Mouse (Mus musculus) layer of hippocampus, postnatal 10 days (tissue): ENCODE results near the gene Cpt1b. TPM values are rescaled to one million over a fixed set of nuclear protein-coding genes. Genes with fewer than 3 reads are reported as not detected.

Source experiments
- DNase-seq, 2 experiments: peaks; one replicate each; pipeline ENCODE4 v3.0.0; 2021; ENCODE audit warnings: low spot score in 2 of 2
- total RNA-seq, 2 experiments: library from RNA; stranded (reverse); gene quantifications; 2 replicates each; pipeline ENCODE4 v1.2.3; 2021

Gene Cpt1b
- total RNA-seq, 2 experiments from 2014 or later, result 3.9 to 4.5 TPM

- no peak for DNase-seq
Measured at GRCm38 (mm10) chr15:89387127-89387526, 38.5 kb downstream of the Cpt1b start.

- DNase-seq, result no peak
Measured at GRCm38 (mm10) chr15:89384617-89385016, 41.0 kb downstream of the Cpt1b start, which contains the start of gene Klhdc7b. TSS of gene Klhdc7b (plus strand) at chr15:89384917.

- DNase-seq, result no peak
Measured at GRCm38 (mm10) chr15:89379429-89379828, 46.2 kb downstream of the Cpt1b start.

- DNase-seq, result peak in 1 of 2 experiments; percentile 18
Measured at GRCm38 (mm10) chr15:89378831-89379401, 46.7 kb downstream of the Cpt1b start, which contains the start of gene Odf3b. TSS of gene Odf3b (minus strand) at chr15:89379282.

GRCm38 (mm10) chr15:89377938-89378828 lies 47.5 kb downstream of the Cpt1b start:
- DNase-seq, result peak in 1 of 2 experiments; percentile 14

- DNase-seq, result no peak
Measured at GRCm38 (mm10) chr15:89377362-89377761, 48.3 kb downstream of the Cpt1b start.

GRCm38 (mm10) chr15:89376957-89377356 lies 48.7 kb downstream of the Cpt1b start, which contains the start of gene Tymp:
TSS of gene Tymp (minus strand) at chr15:89377039.
- DNase-seq, result no peak

- no peak for DNase-seq
Measured at GRCm38 (mm10) chr15:89376040-89376439, 49.6 kb downstream of the Cpt1b start.

- no peak for DNase-seq
Measured at GRCm38 (mm10) chr15:89374801-89375534, 50.7 kb downstream of the Cpt1b start.

- no peak for DNase-seq
Measured at GRCm38 (mm10) chr15:89374340-89374739, 51.3 kb downstream of the Cpt1b start.

GRCm38 (mm10) chr15:89373762-89374248 lies 51.9 kb downstream of the Cpt1b start, which contains the start of gene Sco2:
TSS of gene Sco2 (minus strand) at chr15:89373846.
- DNase-seq, result peak; percentile 97 to 98

GRCm38 (mm10) chr15:89373027-89373761 lies 52.5 kb downstream of the Cpt1b start:
- DNase-seq, result peak; percentile 88 to 89

GRCm38 (mm10) chr15:89372536-89372935 lies 53.1 kb downstream of the Cpt1b start:
- DNase-seq, result peak in 1 of 2 experiments; percentile 17

- peak in 1 of 2 experiments; percentile 14 for DNase-seq
Measured at GRCm38 (mm10) chr15:89372068-89372467, 53.6 kb downstream of the Cpt1b start.

Other genes starting within 250 kb of the Cpt1b start
- gene Plxnb2, start 245.1 kb downstream of the Cpt1b start, total RNA-seq, result 10 to 100 TPM; 65.4 to 78.2 TPM
- 10 to 100 TPM; 33.1 to 37.5 TPM for gene Dennd6b, start 229.4 kb downstream of the Cpt1b start, total RNA-seq
- gene Ppp6r2, start 214.3 kb downstream of the Cpt1b start, total RNA-seq, result 100 to 1,000 TPM; 159 to 174 TPM
- 100 to 1,000 TPM; 215 to 259 TPM for gene Sbf1, start 110.6 kb downstream of the Cpt1b start, total RNA-seq
- gene Adm2, start 103.1 kb downstream of the Cpt1b start, total RNA-seq, result not detected
- not detected for gene Miox, start 91.5 kb downstream of the Cpt1b start, total RNA-seq
- 10 to 100 TPM; 24.1 to 29.3 TPM for gene Lmf2, start 70.2 kb downstream of the Cpt1b start, total RNA-seq
- 10 to 100 TPM; 73.2 to 82.3 TPM for gene Ncaph2, start 70.1 kb downstream of the Cpt1b start, total RNA-seq
- gene Sco2, start 52.0 kb downstream of the Cpt1b start, total RNA-seq, result 10 to 100 TPM; 27.9 to 29.1 TPM
- gene Tymp, start 48.8 kb downstream of the Cpt1b start, total RNA-seq, result 1 to 10 TPM; 1.1 to 1.4 TPM
- 1 to 10 TPM; 3.7 to 4.2 TPM for gene Odf3b, start 46.6 kb downstream of the Cpt1b start, total RNA-seq
- under 1 TPM; 0.13 to 0.18 TPM for gene Klhdc7b, start 40.9 kb downstream of the Cpt1b start, total RNA-seq
- gene Syce3, start 15.4 kb downstream of the Cpt1b start, total RNA-seq, result not detected
- 1 to 10 TPM; 2.0 to 2.4 TPM for gene C730034F03Rik, start 3.7 kb upstream of the Cpt1b start, total RNA-seq
- not detected for gene Gm44502, start 3.8 kb upstream of the Cpt1b start, total RNA-seq
- gene Chkb, start 4.0 kb upstream of the Cpt1b start, total RNA-seq, result 10 to 100 TPM; 51.1 to 59.8 TPM
- 100 to 1,000 TPM; 176 to 186 TPM for gene Mapk8ip2, start 28.1 kb upstream of the Cpt1b start, total RNA-seq
- gene Arsa, start 51.6 kb upstream of the Cpt1b start, total RNA-seq, result 10 to 100 TPM; 30.0 to 31.1 TPM
- 100 to 1,000 TPM; 221 to 225 TPM for gene Shank3, start 73.8 kb upstream of the Cpt1b start, total RNA-seq
- 1 to 10 TPM; 1.8 to 3.1 TPM for gene Acr, start 142.5 kb upstream of the Cpt1b start, total RNA-seq
- 10 to 100 TPM; 31.4 to 36.3 TPM for gene Rabl2, start 166.1 kb upstream of the Cpt1b start, total RNA-seq